Mouse (Mus musculus) large intestine, adult 2 months (tissue): ENCODE data around the gene Tbx5. TPM values are rescaled to one million over a fixed set of nuclear protein-coding genes. Genes with fewer than 3 reads are reported as not detected.
"Not testable (repeated sequence)": the region's sequence is repeated elsewhere in the genome, so short reads cannot be mapped to it uniquely, and the experiment has no call there.

ENCODE experiments used
- DNase-seq: peaks from one replicate; pipeline ENCODE4 v3.0.0-alpha.2; 2012; ENCODE audit warnings: low read depth, low spot score
- WGBS: fragments of 180-500 bp; shearing (Covaris S2); methylation state at CpG from one replicate; pipeline ENCODE4 v1.1.7; 2018; 5-methylcytosine and 5-hydroxymethylcytosine counted together
- polyA plus RNA-seq: library from polyadenylated mRNA; depleted of rRNA; stranded (reverse); fragments of >200 nt; gene quantifications from 2 replicates; pipeline ENCODE4 v1.2.3, GENCODE M21; 2012; rRNA removed

Gene Tbx5
- polyA plus RNA-seq, 1 experiment, result not detected

GRCm38 (mm10) chr5:119916551-119917171, 84.2 kb downstream of the Tbx5 start:
- DNase-seq, result no peak
- WGBS, result 73% methylated on average over 12 of the region's 12 CpGs

GRCm38 (mm10) chr5:119918381-119918780, 85.9 kb downstream of the Tbx5 start:
- DNase-seq, result not testable (repeated sequence)
- WGBS, result 90% methylated on average over 1 of the region's 1 CpGs

- 84% methylated on average over 10 of the region's 10 CpGs for WGBS
- DNase-seq, result no peak
These were observed 88.5 kb downstream of the Tbx5 start for GRCm38 (mm10) chr5:119920941-119921340.

- no peak for DNase-seq
- 16% methylated on average over 11 of the region's 11 CpGs for WGBS
These were observed 89.8 kb downstream of the Tbx5 start for GRCm38 (mm10) chr5:119922229-119922628.

Other genes with a start within 250 kb of the Tbx5 start
- 38.3 and 97.8 TPM in 2 replicates for gene Tbx3, start 162.0 kb upstream of the Tbx5 start, polyA plus RNA-seq